Mouse (Mus musculus): Measurements from ENCODE around the gene Slc5a9. TPM values are rescaled to one million over a fixed set of nuclear protein-coding genes. Genes with fewer than 3 reads are reported as not detected.

Slc5a9 gene
- polyA plus RNA-seq, 1 experiment from 2014 or later = 0.98 TPM

GRCm38 (mm10) chr4:111867743-111868401 lies 34.8 kb downstream of the Slc5a9 start:
- no peak for ATAC-seq (replicated peaks; ENCODE audit: insufficient number of reproducible peaks, insufficient read depth, low FRiP score, low read depth)
- Histone ChIP-seq H3K9ac (no peak overlapping the region), H3K4me1 (replicated peaks) (no peaks in the 10 kb centered on the region), H3K4me2 (no peak overlapping the region), H3K27ac (no peak overlapping the region), H3K36me3 (no peaks in the 10 kb centered on the region), H3K9me3 (replicated peaks) (no peaks in the 10 kb centered on the region), H3K4me3 (no peak overlapping the region), H3K27me3 (no peaks in the 10 kb centered on the region)
- 71% methylated on average over 2 of the region's 2 CpGs for WGBS

DNA sequence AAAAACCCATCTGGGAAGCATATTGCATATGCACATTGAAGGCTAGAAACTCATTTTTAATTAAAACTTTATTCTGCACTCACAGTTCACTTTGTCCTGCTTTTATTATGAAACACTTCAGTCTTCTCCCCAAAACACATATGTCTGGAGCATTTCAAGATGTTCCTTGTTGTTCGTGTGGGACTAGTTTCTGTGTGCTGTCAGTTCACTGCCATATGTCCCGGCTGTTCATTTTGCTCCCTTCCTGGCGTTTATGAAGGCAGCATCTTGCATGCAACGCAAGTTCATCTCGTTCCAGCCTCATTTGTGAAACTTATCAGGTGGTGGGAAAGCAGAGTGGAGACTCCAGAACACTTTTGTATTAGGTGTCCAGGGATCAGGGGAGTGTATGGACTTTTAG lies 36.0 kb downstream of the Slc5a9 start:
- no peak overlapping the region for H3K4me2 ChIP-seq
- H3K4me3 ChIP-seq = no peak overlapping the region
- H3K27me3 ChIP-seq = no peaks in the 10 kb centered on the region
- no peaks in the 10 kb centered on the region for H3K36me3 ChIP-seq
- no peak for ATAC-seq (replicated peaks; ENCODE audit: insufficient number of reproducible peaks, insufficient read depth, low FRiP score, low read depth)
- H3K9me3 ChIP-seq (replicated peaks) = no peaks in the 10 kb centered on the region
- H3K4me1 ChIP-seq (replicated peaks) = no peaks in the 10 kb centered on the region
- WGBS = 70% methylated on average over 5 of the region's 5 CpGs
- no peak overlapping the region for H3K9ac ChIP-seq
- H3K27ac ChIP-seq = no peak overlapping the region

DNA sequence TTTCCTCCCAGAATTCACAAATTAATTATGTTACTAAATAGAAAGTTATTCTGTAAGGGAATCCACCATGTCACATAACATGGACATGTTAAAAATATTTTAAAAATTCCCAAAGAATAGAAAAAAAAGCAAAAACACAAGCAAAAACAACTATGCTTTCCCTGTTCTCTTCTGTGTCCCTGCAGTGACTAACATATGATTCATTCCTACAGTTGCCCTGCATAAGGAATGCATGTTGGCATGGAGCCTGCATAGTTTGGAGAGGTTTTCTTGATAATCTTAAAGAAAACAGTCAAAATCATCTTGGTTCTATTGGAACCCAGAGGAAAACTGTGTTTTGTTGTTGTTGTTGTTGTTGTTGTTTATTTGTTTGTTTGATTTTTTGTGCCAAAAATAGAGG lies 50.1 kb downstream of the Slc5a9 start:
- Histone ChIP-seq H3K27ac (no peak overlapping the region), H3K4me1 (replicated peaks) (no peaks in the 10 kb centered on the region), H3K27me3 (no peaks in the 10 kb centered on the region), H3K36me3 (no peaks in the 10 kb centered on the region), H3K9me3 (replicated peaks) (no peaks in the 10 kb centered on the region), H3K4me2 (no peak overlapping the region), H3K4me3 (no peak overlapping the region), H3K9ac (no peak overlapping the region)
- no peak for ATAC-seq (replicated peaks; ENCODE audit: insufficient number of reproducible peaks, insufficient read depth, low FRiP score, low read depth)

- WGBS = 88% methylated on average over 6 of the region's 6 CpGs
- H3K9me3 ChIP-seq (replicated peaks) = no peaks in the 10 kb centered on the region
- H3K4me2 ChIP-seq = no peak overlapping the region
- H3K9ac ChIP-seq = no peak overlapping the region
- H3K27ac ChIP-seq = no peak overlapping the region
- H3K4me1 ChIP-seq (replicated peaks) = no peaks in the 10 kb centered on the region
- no peaks in the 10 kb centered on the region for H3K36me3 ChIP-seq
- no peaks in the 10 kb centered on the region for H3K27me3 ChIP-seq
- H3K4me3 ChIP-seq = no peak overlapping the region
- ATAC-seq (replicated peaks; ENCODE audit: insufficient number of reproducible peaks, insufficient read depth, low FRiP score, low read depth) = no peak
Observed at GRCm38 (mm10) chr4:111838882-111839281, 63.8 kb downstream of the Slc5a9 start.

Other genes with a start within 250 kb of the Slc5a9 start
- gene Spata6, start 182.9 kb downstream of the Slc5a9 start, polyA plus RNA-seq (2015; fragmentation: Nextera tagmentation; extraction: Ambion mirVana) = 18.5 and 22.1 TPM in 2 replicates
- 0.24 TPM in 1 of 2 replicates, not detected in the other for gene Skint8, start 16.5 kb upstream of the Slc5a9 start, polyA plus RNA-seq (2015; fragmentation: Nextera tagmentation; extraction: Ambion mirVana)
- gene Skint7, start 70.0 kb upstream of the Slc5a9 start, polyA plus RNA-seq (2015; fragmentation: Nextera tagmentation; extraction: Ambion mirVana) = 0.56 TPM in 1 of 2 replicates, not detected in the other
- 0.13 and 0.98 TPM in 2 replicates for gene Skint1, start 103.4 kb upstream of the Slc5a9 start, polyA plus RNA-seq (2015; fragmentation: Nextera tagmentation; extraction: Ambion mirVana)
- gene Skint4, start 169.1 kb upstream of the Slc5a9 start, polyA plus RNA-seq (2015; fragmentation: Nextera tagmentation; extraction: Ambion mirVana) = 0.16 TPM in 1 of 2 replicates, not detected in the other